Mouse (Mus musculus) right cerebral cortex, postnatal 14 days (tissue): ENCODE measurements around the gene Sept1.
"Not testable (repeated sequence)": the region's sequence is repeated elsewhere in the genome, so short reads cannot be mapped to it uniquely, and the experiment has no call there.

Experiments
- DNase-seq: peaks from one replicate; pipeline ENCODE4 v3.0.0; 2022

The Sept1 gene

DNA sequence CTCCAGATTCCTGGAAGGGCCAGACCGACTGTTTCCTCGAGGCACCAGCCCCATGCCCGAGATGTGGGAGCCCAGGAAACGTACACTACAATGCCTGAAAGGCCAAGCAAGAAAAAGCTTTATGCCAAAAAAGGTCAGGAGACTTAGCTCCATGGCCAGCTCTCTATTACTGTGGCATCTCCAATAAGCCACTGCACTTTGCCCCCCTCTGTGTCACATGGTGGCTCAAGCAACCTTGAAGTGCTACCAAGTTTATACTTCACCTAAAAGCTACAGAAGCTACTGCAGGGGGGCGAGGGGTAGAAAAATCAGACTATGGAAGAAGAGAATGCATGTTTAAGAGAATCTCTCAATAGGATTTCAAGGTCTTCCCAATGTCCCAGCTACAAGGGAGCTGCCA is 39.9 kb downstream of the Sept1 start:
- no peak for DNase-seq

DNA sequence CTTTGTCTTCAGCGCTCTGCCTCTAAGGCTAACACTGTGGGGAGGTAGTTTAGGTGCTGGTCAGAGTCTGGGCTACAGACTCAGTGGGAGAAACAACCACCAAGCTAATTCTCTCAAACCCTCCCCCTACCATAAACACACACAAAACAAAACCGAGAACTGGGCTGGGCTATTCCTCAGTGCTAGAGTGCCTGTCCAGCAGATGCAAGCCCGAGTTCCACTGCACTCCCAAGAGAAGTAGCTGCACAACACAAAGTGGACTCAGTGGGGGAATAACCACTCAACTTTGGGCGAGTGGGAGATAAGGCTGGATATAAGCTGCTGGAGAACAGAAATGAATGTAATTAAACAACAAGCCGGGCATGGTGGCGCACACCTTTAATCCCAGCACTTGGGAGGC is 42.3 kb downstream of the Sept1 start:
- DNase-seq = no peak

DNA sequence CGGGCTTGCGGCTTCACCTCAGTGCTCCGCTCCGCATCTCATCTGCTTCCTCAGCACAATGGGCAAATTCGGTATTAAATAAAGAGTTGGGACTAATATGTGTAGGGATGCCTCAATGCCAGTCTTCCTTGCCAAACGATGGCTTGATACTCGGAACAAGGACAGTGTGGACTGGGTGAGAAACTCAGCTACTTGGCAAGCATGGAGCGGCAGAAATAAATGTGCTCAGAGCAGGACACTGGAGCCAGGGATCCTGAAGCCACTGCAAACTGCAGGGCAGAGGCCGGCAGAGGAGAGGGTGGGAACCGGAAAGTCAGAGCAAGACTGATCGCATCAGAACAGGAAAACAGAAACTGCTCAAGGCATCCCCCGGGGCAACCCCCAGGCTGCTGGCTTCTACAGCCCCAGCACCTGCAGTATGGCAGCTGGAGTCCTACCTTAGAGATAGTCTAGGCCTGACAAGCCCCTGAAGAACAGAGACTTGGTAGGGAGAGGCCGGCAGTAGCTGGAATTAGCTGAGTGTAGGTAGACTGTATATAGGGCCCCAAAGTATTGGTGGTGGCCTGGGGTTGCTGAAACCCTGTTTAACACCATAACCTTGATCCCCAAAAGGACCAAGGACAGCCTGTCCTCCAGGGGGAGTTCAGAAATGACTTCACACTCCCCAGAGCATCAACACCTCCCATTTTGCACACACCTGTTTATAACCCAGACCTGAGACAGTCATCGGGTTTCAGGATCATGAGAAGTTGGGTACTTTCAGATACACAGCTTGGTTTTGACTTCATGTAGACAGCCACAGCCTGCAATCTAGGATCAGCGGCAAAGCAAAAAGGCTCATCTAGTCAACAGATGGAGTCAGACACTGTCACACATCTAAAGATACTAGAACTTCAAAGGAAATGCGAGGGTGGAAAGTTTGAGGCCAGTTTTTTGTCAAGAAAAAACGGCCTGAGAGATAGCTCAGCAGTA is 44.3 kb downstream of the Sept1 start:
- DNase-seq = no peak

DNA sequence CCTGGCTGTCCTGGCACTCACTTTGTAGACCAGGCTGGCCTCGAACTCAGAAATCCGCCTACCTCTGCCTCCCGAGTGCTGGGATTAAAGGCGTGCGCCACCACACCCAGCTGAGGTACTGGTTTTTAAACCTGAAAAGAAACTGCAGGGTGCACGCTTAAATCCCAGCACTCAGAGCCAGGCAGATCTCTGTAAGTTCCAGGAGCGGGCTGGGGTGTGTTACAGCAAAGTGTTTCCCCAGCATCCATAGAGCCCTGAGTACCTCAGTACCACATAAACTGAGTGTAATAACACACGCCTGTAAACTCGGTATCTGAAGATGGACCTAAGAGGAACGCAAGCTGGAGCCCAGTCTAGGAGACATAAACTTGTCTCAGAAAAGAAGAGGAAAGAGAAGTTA is 45.6 kb downstream of the Sept1 start:
- DNase-seq = no peak

DNA sequence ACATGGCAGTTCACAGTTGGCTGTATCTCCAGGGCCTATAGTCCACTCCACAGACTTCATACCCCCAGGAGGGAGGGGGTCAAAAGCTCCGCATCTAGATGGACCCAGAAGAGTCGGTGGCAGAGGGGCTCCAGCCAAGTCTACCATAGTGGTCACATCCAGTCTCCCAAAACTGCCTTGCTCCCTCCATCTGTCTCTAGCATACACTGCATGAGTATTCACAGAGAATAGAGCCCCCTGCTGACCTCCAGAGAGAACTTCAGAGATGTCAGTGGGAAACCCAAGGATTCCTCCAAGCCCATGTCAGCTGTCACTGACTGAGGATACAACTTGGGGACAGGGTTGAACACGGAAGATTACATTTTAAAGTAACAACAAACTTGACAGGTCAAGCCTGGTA is 47.3 kb downstream of the Sept1 start:
- DNase-seq = no peak

DNA sequence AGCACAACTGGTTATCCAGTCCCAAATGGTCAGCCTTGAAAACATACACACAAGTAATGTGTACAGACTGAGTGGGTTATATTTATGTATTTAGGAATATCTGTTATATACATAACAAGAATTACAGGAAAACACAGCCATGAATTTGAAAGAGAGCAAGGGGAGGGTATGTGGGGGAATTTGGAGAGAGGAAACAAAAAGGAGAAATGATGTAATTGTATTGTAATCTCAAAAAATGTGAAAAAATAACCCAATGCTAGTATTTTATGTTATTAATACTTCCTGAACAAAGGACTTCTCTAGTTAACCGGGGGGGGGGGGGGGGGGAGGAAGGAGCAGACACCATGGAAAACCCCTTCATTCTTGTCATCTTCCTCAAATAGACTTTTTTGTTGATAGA is 48.2 kb downstream of the Sept1 start:
- no peak for DNase-seq

DNA sequence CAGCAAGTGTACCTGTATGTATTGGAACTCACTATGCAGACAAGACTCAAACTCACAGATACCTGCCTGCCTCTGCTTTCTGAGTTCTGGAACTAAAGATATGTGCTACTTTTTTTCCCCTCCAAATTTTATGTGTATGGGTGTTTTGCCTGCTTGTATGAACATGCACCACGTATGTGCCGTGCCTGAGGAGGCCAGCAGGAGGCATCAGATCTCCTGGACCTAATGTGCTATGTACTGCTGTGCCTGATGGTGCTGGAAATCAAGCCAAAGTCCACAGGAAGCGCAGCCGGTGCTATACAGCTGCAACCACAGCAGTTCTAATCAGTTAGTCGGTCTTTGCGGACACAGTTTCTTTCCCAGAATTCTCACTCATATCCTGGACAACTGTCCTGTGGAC is 49.1 kb downstream of the Sept1 start:
- DNase-seq = no peak

DNA sequence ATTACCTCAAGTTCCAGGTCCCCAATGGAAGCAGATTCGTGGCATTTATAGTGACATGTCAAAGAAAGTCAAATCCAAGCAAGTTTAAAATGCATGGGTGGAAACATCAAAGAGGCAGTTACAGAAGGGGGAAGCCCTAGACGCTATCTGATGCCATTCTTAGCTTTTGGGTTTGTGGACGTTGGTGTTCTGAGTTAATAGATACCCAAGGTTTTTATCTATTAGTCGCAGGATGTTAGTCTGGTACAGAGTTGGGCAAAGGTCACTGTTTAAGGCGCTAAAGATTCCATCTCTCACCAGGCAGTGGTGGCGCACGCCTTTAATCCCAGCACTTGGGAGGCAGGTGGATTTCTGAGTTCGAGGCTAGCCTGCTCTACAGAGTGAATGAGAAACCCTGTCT is 49.6 kb downstream of the Sept1 start:
- no peak for DNase-seq

DNA sequence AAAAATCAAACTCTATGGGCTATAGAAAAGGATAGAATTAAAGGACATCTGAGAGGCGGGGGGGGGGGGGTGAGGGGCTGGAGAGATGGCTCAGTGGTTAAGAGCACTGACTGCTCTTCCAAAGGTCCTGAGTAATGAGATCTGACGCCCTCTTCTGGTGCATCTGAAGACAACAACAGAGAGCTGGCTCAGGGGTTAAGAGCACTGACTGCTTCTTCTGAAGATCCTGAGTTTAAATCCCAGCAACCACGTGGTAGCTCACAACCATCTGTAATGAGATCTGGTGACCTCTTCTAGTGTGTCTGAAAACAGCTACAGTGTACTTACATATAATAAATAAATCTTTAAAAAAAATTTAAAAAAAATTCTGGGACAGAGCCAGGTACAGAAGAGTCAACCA is 51.2 kb downstream of the Sept1 start:
- not testable (repeated sequence) for DNase-seq

DNA sequence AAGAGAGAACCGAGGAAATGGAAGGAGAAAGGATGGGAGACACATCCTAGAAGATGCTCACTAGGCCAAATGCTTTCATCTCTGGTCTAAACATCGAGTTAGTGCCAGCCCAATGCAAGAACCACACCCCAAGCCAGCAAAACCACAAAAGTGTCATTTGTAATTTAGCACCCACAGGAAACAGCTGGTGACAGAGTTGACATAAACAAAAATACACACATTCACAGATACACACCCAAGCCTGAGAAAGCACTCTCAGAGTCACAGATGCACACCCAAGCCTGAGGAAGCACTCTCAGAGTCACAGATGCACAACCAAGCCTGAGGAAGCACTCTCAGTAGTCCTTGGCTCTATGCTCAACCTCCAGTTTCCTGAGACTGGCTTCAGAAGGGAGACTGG is 52.1 kb downstream of the Sept1 start:
- DNase-seq = no peak

DNA sequence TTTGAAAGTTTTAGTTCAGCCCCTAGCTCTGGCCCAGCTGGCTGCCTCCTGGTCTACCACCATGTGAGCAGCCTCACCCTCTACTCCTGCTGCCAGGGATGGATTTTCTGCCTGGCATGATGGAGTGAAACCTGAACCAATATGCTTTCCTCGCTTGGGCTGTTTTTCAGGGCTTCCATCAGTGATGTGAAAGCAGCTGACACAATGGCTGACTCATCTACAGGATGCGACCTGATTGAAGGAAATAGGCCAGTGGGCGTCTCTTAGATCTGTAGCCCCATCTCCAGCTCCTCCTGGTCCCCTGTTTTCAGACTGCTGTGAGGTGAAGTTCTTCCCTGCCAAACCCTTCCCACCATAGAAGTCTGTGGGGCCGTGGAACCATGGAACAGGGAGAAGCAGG is 56.0 kb downstream of the Sept1 start:
- DNase-seq = no peak

DNA sequence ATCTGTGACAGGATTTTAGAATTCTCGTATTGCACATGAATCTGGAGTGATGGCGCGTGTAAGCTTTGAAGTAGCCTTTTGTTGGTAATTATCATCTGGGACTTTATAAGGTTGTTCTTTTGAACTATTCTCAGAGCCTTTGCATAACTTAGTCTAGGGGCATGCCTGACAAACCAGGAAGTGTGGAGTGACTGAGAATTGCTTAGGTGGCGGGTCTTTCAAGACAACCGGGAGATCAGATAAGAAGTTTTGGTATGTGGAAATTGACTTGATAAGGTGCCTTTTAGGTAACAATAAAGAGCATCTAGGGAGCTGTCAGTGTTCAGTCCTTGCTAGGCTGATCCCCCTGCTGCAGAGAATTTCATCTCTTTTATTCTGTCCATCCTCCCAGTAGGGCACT is 66.4 kb downstream of the Sept1 start:
- DNase-seq = no peak

DNA sequence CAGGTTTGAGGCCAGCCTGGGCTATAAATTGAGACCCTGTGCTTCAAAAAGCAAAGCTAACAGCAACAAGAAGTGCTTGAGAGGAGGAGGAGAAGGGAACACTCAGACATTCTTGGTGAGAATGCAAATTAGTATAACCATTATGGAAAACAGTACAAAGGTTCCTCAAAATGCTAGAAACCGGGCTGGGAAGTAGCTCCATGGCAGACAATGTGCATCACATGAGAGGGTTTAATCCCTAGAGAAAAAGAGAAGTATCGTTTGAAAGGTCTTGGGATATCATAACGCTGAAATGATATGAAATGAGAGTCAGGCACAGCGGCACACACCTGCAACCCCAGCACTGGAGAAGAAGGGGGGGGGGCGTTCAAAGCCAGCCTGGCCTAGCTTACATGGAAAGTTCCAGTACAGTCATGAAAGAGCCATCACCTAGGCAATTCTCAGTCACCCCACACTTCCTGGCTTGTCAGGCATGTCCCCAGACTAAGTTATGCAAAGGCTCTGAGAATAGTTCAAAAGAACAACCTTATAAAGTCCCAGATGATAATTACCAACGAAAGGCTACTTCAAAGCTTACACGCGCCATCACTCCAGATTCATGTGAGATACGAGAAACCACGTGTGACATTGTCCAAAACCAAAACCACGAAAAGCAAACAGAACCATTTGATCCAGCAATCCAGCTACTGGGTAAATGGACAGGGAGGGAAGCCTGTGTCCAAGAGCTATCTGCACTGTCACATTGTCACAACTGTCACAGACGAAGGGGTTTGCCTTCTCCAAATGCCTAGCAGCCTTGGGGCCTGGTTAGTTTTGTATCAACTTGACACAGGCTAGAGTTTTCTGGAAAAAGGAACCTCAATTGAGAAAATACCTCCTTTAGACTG is 67.1 kb downstream of the Sept1 start:
- no peak for DNase-seq
